Mouse (Mus musculus) forebrain, postnatal 0 days (tissue): ENCODE data around the gene Map3k1. TPM values are rescaled to one million over a fixed set of nuclear protein-coding genes. Genes with fewer than 3 reads are reported as not detected.
A peak's percentile ranks its signal among the peaks of the same experiment; 100 is the strongest.

Source experiments
- ATAC-seq: fragments of 200-750 bp; cut with Nextera tagmentation; 2 replicates; pipeline ENCODE4 v1.8.0; 2017; ENCODE audit warnings: mild to moderate bottlenecking, moderate library complexity
- DNase-seq: peaks from one replicate; pipeline ENCODE4 v3.0.0-alpha.2; 2015
- H3K27ac ChIP-seq: fragments of 300-500 bp; sonication (generic); 2 replicates; pipeline ENCODE4 v1.5.1; 2014; ENCODE audit warnings: low read depth, mild to moderate bottlenecking, antibody characterized with exemption, low read length, moderate library complexity, mixed read lengths
- H3K27me3 ChIP-seq: fragments of 300-500 bp; sonication (generic); 2 replicates; pipeline ENCODE4 v1.6.1; 2014; ENCODE audit warnings: mild to moderate bottlenecking, low read length, mixed read lengths; ENCODE audit not compliant: insufficient read depth
- H3K36me3 ChIP-seq: fragments of 300-500 bp; sonication (generic); 2 replicates; pipeline ENCODE4 v1.6.1; 2014; ENCODE audit warnings: mild to moderate bottlenecking, moderate library complexity; ENCODE audit not compliant: insufficient read depth
- H3K4me1 ChIP-seq: fragments of 300-500 bp; sonication (generic); 2 replicates; pipeline ENCODE4 v1.6.1; 2014; ENCODE audit warnings: antibody characterized with exemption; ENCODE audit not compliant: insufficient read depth
- H3K4me2 ChIP-seq: fragments of 300-500 bp; sonication (generic); 2 replicates; pipeline ENCODE4 v1.6.1; 2014; ENCODE audit warnings: low read depth, mild to moderate bottlenecking, moderate library complexity
- H3K4me3 ChIP-seq: fragments of 300-500 bp; sonication (generic); 2 replicates; pipeline ENCODE4 v1.5.1; 2014; ENCODE audit warnings: low read depth, low read length, mixed read lengths
- H3K9ac ChIP-seq: fragments of 300-500 bp; sonication (generic); 2 replicates; pipeline ENCODE4 v1.6.1; 2014; ENCODE audit warnings: mild to moderate bottlenecking
- H3K9me3 ChIP-seq: fragments of 300-500 bp; sonication (generic); 2 replicates; pipeline ENCODE4 v1.6.1; 2016; ENCODE audit warnings: low read length
- CTCF ChIP-seq: sonication (generic); IDR thresholded peaks from 2 replicates; pipeline ENCODE4 v1.5.1; 2016; ENCODE audit warnings: antibody characterized with exemption, control low read depth, low read depth
- WGBS: fragments of 180-500 bp; shearing (Covaris S2); extraction: QIAGEN DNeasy Blood & Tissue Kit; methylation state at CpG from one replicate; pipeline ENCODE4 v1.1.7; 2014; 5-methylcytosine and 5-hydroxymethylcytosine counted together
- polyA plus RNA-seq: library from polyadenylated mRNA; unstranded; fragments of >200 nt; fragmentation: Nextera tagmentation; extraction: Ambion mirVana; gene quantifications from 2 replicates; pipeline ENCODE4 v1.2.1, GENCODE M21; 2015
- total RNA-seq: library from RNA; depleted of rRNA; stranded (reverse); fragments of >200 nt; gene quantifications from 2 replicates; pipeline ENCODE4 v1.2.3, GENCODE M21; 2014

Map3k1 gene
- total and polyA plus RNA-seq, 2 experiments from 2014 or later, result 7.0 to 18.9 TPM

- Histone ChIP-seq H3K27ac (no peak overlapping the region), H3K4me1 (peaks cover 4% of the 10 kb centered on the region; the same call in 1 of the 2 replicates), H3K9ac (no peak overlapping the region), H3K4me2 (no peak overlapping the region), H3K9me3 (no peaks in the 10 kb centered on the region), H3K36me3 (no peaks in the 10 kb centered on the region), H3K27me3 (no peaks in the 10 kb centered on the region), H3K4me3 (no peak overlapping the region)
- no peak for DNase-seq
- TF ChIP-seq CTCF, result peak; percentile 42
- 77% methylated on average over 10 of the region's 10 CpGs for WGBS
- no peak for ATAC-seq
Observed at GRCm38 (mm10) chr13:111801662-111802270, 7.0 kb downstream of the Map3k1 start.

GRCm38 (mm10) chr13:111800866-111801265, 7.9 kb downstream of the Map3k1 start:
- WGBS, result 44% methylated on average over 4 of the region's 4 CpGs
- no peaks in the 10 kb centered on the region for H3K27me3 ChIP-seq
- no peak overlapping the region for H3K4me2 ChIP-seq

GRCm38 (mm10) chr13:111798044-111798443, 10.7 kb downstream of the Map3k1 start:
- ATAC-seq, result no peak
- peaks cover 4% of the 10 kb centered on the region; the same call in 1 of the 2 replicates for H3K4me1 ChIP-seq
- no peak for DNase-seq
- no peaks in the 10 kb centered on the region for H3K36me3 ChIP-seq
- no peak overlapping the region for H3K4me3 ChIP-seq
- 65% methylated on average over 12 of the region's 12 CpGs for WGBS
- H3K4me2 ChIP-seq, result no peak overlapping the region
- H3K27ac ChIP-seq, result no peak overlapping the region
- no peak for TF ChIP-seq CTCF
- no peak overlapping the region for H3K9ac ChIP-seq
- no peaks in the 10 kb centered on the region; the same call in 1 of the 2 replicates for H3K27me3 ChIP-seq
- no peaks in the 10 kb centered on the region for H3K9me3 ChIP-seq

More at GRCm38 (mm10) chr13:111800866-111801265, 7.9 kb downstream of the Map3k1 start:
- Histone ChIP-seq H3K9ac (no peak overlapping the region), H3K36me3 (no peaks in the 10 kb centered on the region), H3K27ac (no peak overlapping the region), H3K9me3 (no peaks in the 10 kb centered on the region), H3K4me3 (no peak overlapping the region), H3K4me1 (peaks cover 4% of the 10 kb centered on the region; the same call in 1 of the 2 replicates)
- TF ChIP-seq CTCF, result no peak
- DNase-seq (no peak), ATAC-seq (no peak)

- ATAC-seq, result peak; percentile 84
- Histone ChIP-seq H3K9ac (no peak overlapping the region), H3K27ac (no peak overlapping the region), H3K4me3 (no peak overlapping the region), H3K4me2 (no peak overlapping the region), H3K36me3 (no peaks in the 10 kb centered on the region), H3K9me3 (no peaks in the 10 kb centered on the region), H3K4me1 (peaks cover 4% of the 10 kb centered on the region; the same call in 1 of the 2 replicates), H3K27me3 (no peaks in the 10 kb centered on the region; the same call in 1 of the 2 replicates)
- WGBS, result 15% methylated on average over 8 of the region's 8 CpGs
- no peak for TF ChIP-seq CTCF
- DNase-seq, result no peak
Observed at GRCm38 (mm10) chr13:111797021-111797420, 11.8 kb downstream of the Map3k1 start.

GRCm38 (mm10) chr13:111796191-111796920, 12.4 kb downstream of the Map3k1 start:
- H3K9me3 ChIP-seq, result no peaks in the 10 kb centered on the region
- H3K27ac ChIP-seq, result no peak overlapping the region
- H3K36me3 ChIP-seq, result no peaks in the 10 kb centered on the region
- H3K4me1 ChIP-seq, result peaks cover 4% of the 10 kb centered on the region; the same call in 1 of the 2 replicates
- no peak overlapping the region for H3K4me2 ChIP-seq
- ATAC-seq (peak; percentile 32; the same call in 1 of the 2 replicates), DNase-seq (no peak)
- no peak for TF ChIP-seq CTCF
- H3K27me3 ChIP-seq, result no peaks in the 10 kb centered on the region; the same call in 1 of the 2 replicates
- H3K4me3 ChIP-seq, result no peak overlapping the region
- 43% methylated on average over 11 of the region's 11 CpGs for WGBS
- no peak overlapping the region for H3K9ac ChIP-seq

- Histone ChIP-seq H3K27me3 (no peaks in the 10 kb centered on the region; the same call in 1 of the 2 replicates), H3K4me2 (no peak overlapping the region), H3K9ac (no peak overlapping the region), H3K4me1 (no peaks in the 10 kb centered on the region), H3K4me3 (no peak overlapping the region), H3K9me3 (no peaks in the 10 kb centered on the region), H3K36me3 (no peaks in the 10 kb centered on the region), H3K27ac (no peak overlapping the region)
- WGBS, result 85% methylated on average over 14 of the region's 14 CpGs
- ATAC-seq (no peak), DNase-seq (no peak)
- TF ChIP-seq CTCF, result no peak
Observed at GRCm38 (mm10) chr13:111792975-111793287, 15.9 kb downstream of the Map3k1 start.
